ENCODE assay signal across 7 mouse cellular contexts in the genomic region with DNA sequence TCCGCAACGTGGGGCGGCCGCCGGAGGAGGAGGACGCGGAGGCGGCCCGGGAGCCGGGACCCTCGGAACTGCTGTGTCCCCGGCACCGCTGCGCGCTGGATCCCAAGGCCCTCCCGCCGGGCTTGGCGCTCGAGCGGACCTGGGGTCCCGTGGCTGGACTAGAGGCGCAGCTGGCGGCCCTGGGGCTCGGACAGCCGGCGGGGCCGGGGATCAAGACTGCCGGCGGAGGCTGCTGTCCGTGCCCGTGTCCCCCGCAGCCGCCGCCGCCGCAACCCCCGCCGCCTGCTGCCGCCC. TPM values are rescaled to one million over a fixed set of nuclear protein-coding genes. Genes with fewer than 3 reads are reported as not detected.
DNase-seq lines count a peak whose midpoint lies in the region; ATAC-seq and TF ChIP-seq lines count a peak whose summit lies in the region.

No protein-coding gene starts in this region.

- TF ChIP-seq CTCF in cerebellum, adult 2 months (IDR thresholded peaks at IDR 0.05; ENCODE audit: borderline replicate concordance, insufficient read depth, low read depth, low read length) = no peak

- no peaks in the 10 kb centered on the region for H3K9me3 ChIP-seq in forebrain, embryonic 14.5 days (replicated peaks; ENCODE audit: control insufficient read depth, low read length)
- H3K9me3 ChIP-seq in kidney, embryonic 16.5 days (ENCODE audit: low read length) = no peaks in the 10 kb centered on the region
- H3K9me3 ChIP-seq in midbrain, embryonic 10.5 days (replicated peaks) = no peaks in the 10 kb centered on the region

- peaks cover 5% of the 10 kb centered on the region; the same call in 1 of the 2 replicates for H3K4me1 ChIP-seq in cerebellum, adult 2 months (ENCODE audit: control insufficient read depth, insufficient read depth, low read length)
- peaks cover 23% of the 10 kb centered on the region for H3K4me1 ChIP-seq in forebrain, embryonic 14.5 days (ENCODE audit: control insufficient read depth, insufficient read depth, low read length)
- H3K4me1 ChIP-seq in kidney, embryonic 16.5 days (ENCODE audit: insufficient read depth, low read length) = peaks cover 25% of the 10 kb centered on the region
- H3K4me1 ChIP-seq in midbrain, embryonic 10.5 days = peaks cover 35% of the 10 kb centered on the region

- intact Hi-C loops in left cerebral cortex, postnatal 4 days (cut with DNase I) = loop anchor here (5.0 kb wide), 1 partner anchor 40 kb away; no protein-coding TSS in a partner anchor
- intact Hi-C loops in left cerebral cortex, postnatal 10 days (cut with DNase I) = loop anchor here (5.0 kb wide), 1 partner anchor 40 kb away; no protein-coding TSS in a partner anchor

- H3K36me3 ChIP-seq in forebrain, embryonic 14.5 days (ENCODE audit: control insufficient read depth, insufficient read depth, low read length) = no peaks in the 10 kb centered on the region
- no peaks in the 10 kb centered on the region for H3K36me3 ChIP-seq in kidney, embryonic 16.5 days (ENCODE audit: insufficient read depth, low read length)
- 0 out of 2 replicates have a peak, but pooled peaks cover 4% of the 10 kb centered on the region for H3K36me3 ChIP-seq in midbrain, embryonic 10.5 days

- WGBS in cerebellum, adult 2 months = under 1% methylated on average over 39 of the region's 39 CpGs
- WGBS in forebrain, embryonic 14.5 days = 0% methylated on average over 36 of the region's 39 CpGs
- WGBS in kidney, embryonic 16.5 days = 0% methylated on average over 25 of the region's 39 CpGs
- under 1% methylated on average over 38 of the region's 39 CpGs for WGBS in midbrain, embryonic 10.5 days

- no peak; the same call in 1 of the 2 replicates for ATAC-seq in forebrain, embryonic 14.5 days
- peak; percentile 40 for ATAC-seq in kidney, embryonic 16.5 days (ENCODE audit: low FRiP score, low TSS enrichment)

- peak overlapping the region; percentile 86 for H3K4me3 ChIP-seq in cerebellum, adult 2 months (replicated peaks; ENCODE audit: insufficient read depth, low read depth, low read length)
- peak overlapping the region; percentile 70 for H3K4me3 ChIP-seq in forebrain, embryonic 14.5 days (ENCODE audit: low read depth, low read length)
- H3K4me3 ChIP-seq in kidney, embryonic 16.5 days (ENCODE audit: low read length) = peak overlapping the region; percentile 99
- peak overlapping the region; percentile 100 for H3K4me3 ChIP-seq in midbrain, embryonic 10.5 days

- DNase-seq in left cerebral cortex, postnatal 4 days = peak; percentile 47
- DNase-seq in left cerebral cortex, postnatal 10 days (ENCODE audit: extremely low spot score in 1 of 2, low spot score in 2 of 2) = no peak
- peak in 1 of 2 experiments; percentile 53 for DNase-seq in cerebellum, adult 2 months
- DNase-seq in forebrain, embryonic 14.5 days (ENCODE audit: low spot score) = peak; percentile 48
- no peak for DNase-seq in midbrain, embryonic 10.5 days (ENCODE audit: low spot score)
- peak; percentile 31 for DNase-seq in urinary bladder, postnatal 14 days (ENCODE audit: low spot score)

- H3K27me3 ChIP-seq in cerebellum, adult 2 months (ENCODE audit: control insufficient read depth, insufficient read depth, low read length) = no peaks in the 10 kb centered on the region
- H3K27me3 ChIP-seq in forebrain, embryonic 14.5 days (replicated peaks; ENCODE audit: control insufficient read depth, insufficient read depth, low read length) = no peaks in the 10 kb centered on the region
- H3K27me3 ChIP-seq in kidney, embryonic 16.5 days (ENCODE audit: insufficient read depth, low read length) = no peaks in the 10 kb centered on the region
- H3K27me3 ChIP-seq in midbrain, embryonic 10.5 days (ENCODE audit: low read depth, poor library complexity, severe bottlenecking) = no peaks in the 10 kb centered on the region

- H3K27ac ChIP-seq in cerebellum, adult 2 months (ENCODE audit: insufficient read depth, low read length) = peak overlapping the region; percentile 99
- H3K27ac ChIP-seq in forebrain, embryonic 14.5 days (ENCODE audit: low read depth, low read length) = peak overlapping the region; percentile 87
- H3K27ac ChIP-seq in kidney, embryonic 16.5 days (ENCODE audit: low read length) = peak overlapping the region; percentile 85
- peak overlapping the region; percentile 94 for H3K27ac ChIP-seq in midbrain, embryonic 10.5 days (replicated peaks)

- TF ChIP-seq POLR2A in cerebellum, adult 2 months (IDR thresholded peaks at IDR 0.05; ENCODE audit: borderline replicate concordance, insufficient read depth, low read length) = no peak

- peak overlapping the region; percentile 89 for H3K4me2 ChIP-seq in forebrain, embryonic 14.5 days (ENCODE audit: low read length)
- peak overlapping the region; percentile 90 for H3K4me2 ChIP-seq in kidney, embryonic 16.5 days (replicated peaks; ENCODE audit: low read depth, low read length)

- peak overlapping the region; percentile 88 for H3K9ac ChIP-seq in forebrain, embryonic 14.5 days (ENCODE audit: low read length)
- peak overlapping the region; percentile 97 for H3K9ac ChIP-seq in kidney, embryonic 16.5 days (replicated peaks; ENCODE audit: low read length)

RNA-seq across cellular contexts. Expression of a gene that starts 0.2 kb away (rescaled TPM):
- 10 to 100 TPM; 70.6 to 71.8 TPM for total RNA-seq in left cerebral cortex, postnatal 4 days (2021)
- total RNA-seq in left cerebral cortex, postnatal 10 days (2021) = 10 to 100 TPM; 81.0 to 84.7 TPM
- polyA plus RNA-seq in cerebellum, adult 2 months (2012; rRNA removed) = 54.3 and 61.2 TPM in 2 replicates
- polyA plus RNA-seq in forebrain, embryonic 14.5 days (2014; fragmentation: Nextera tagmentation; extraction: Ambion mirVana) = 5.7 and 5.9 TPM in 2 replicates
- 3.4 and 3.5 TPM in 2 replicates for polyA plus RNA-seq in kidney, embryonic 16.5 days (2015; fragmentation: Nextera tagmentation; extraction: Ambion mirVana)
- 3.6 and 4.6 TPM in 2 replicates for polyA plus RNA-seq in midbrain, embryonic 10.5 days (2016; fragmentation: Nextera tagmentation; extraction: Ambion mirVana)

RNA-seq across cellular contexts. Expression of a gene that starts 10.7 kb away (rescaled TPM):
- total RNA-seq in left cerebral cortex, postnatal 4 days (2021) = under 1 TPM; 0.10 to 0.24 TPM
- total RNA-seq in left cerebral cortex, postnatal 10 days (2021) = under 1 TPM; 0.18 to 0.39 TPM
- polyA plus RNA-seq in cerebellum, adult 2 months (2012; rRNA removed) = 0.62 and 0.87 TPM in 2 replicates
- 0.20 and 0.34 TPM in 2 replicates for polyA plus RNA-seq in forebrain, embryonic 14.5 days (2014; fragmentation: Nextera tagmentation; extraction: Ambion mirVana)
- 0.21 and 0.24 TPM in 2 replicates for polyA plus RNA-seq in kidney, embryonic 16.5 days (2015; fragmentation: Nextera tagmentation; extraction: Ambion mirVana)
- polyA plus RNA-seq in midbrain, embryonic 10.5 days (2016; fragmentation: Nextera tagmentation; extraction: Ambion mirVana) = 0.05 and 0.09 TPM in 2 replicates

RNA-seq across cellular contexts. Expression of a gene that starts 47.1 kb away (rescaled TPM):
- 10 to 100 TPM; 22.8 to 23.1 TPM for total RNA-seq in left cerebral cortex, postnatal 4 days (2021)
- total RNA-seq in left cerebral cortex, postnatal 10 days (2021) = 10 to 100 TPM; 20.4 to 23.3 TPM
- 37.8 and 40.6 TPM in 2 replicates for polyA plus RNA-seq in cerebellum, adult 2 months (2012; rRNA removed)
- 42.2 and 43.4 TPM in 2 replicates for polyA plus RNA-seq in forebrain, embryonic 14.5 days (2014; fragmentation: Nextera tagmentation; extraction: Ambion mirVana)
- 56.5 and 59.8 TPM in 2 replicates for polyA plus RNA-seq in kidney, embryonic 16.5 days (2015; fragmentation: Nextera tagmentation; extraction: Ambion mirVana)
- polyA plus RNA-seq in midbrain, embryonic 10.5 days (2016; fragmentation: Nextera tagmentation; extraction: Ambion mirVana) = 61.7 and 69.5 TPM in 2 replicates

RNA-seq across cellular contexts. Expression of a gene that starts 52.7 kb away (rescaled TPM):
- 100 to 1,000 TPM; 107 to 111 TPM for total RNA-seq in left cerebral cortex, postnatal 4 days (2021)
- 10 to 100 TPM; 84.0 to 91.8 TPM for total RNA-seq in left cerebral cortex, postnatal 10 days (2021)
- polyA plus RNA-seq in cerebellum, adult 2 months (2012; rRNA removed) = 68.9 and 77.2 TPM in 2 replicates
- 5.4 and 6.3 TPM in 2 replicates for polyA plus RNA-seq in forebrain, embryonic 14.5 days (2014; fragmentation: Nextera tagmentation; extraction: Ambion mirVana)
- polyA plus RNA-seq in kidney, embryonic 16.5 days (2015; fragmentation: Nextera tagmentation; extraction: Ambion mirVana) = 6.0 and 6.2 TPM in 2 replicates
- 1.9 and 2.3 TPM in 2 replicates for polyA plus RNA-seq in midbrain, embryonic 10.5 days (2016; fragmentation: Nextera tagmentation; extraction: Ambion mirVana)

Comparison
In these comparisons a context has a peak if more than half of its experiments do, and no peak if none do; other contexts are left out.
1. DNase-seq: peak in left cerebral cortex, postnatal 4 days (single experiment), forebrain, embryonic 14.5 days (single experiment) and urinary bladder, postnatal 14 days (single experiment); none in left cerebral cortex, postnatal 10 days (0 of 2) and midbrain, embryonic 10.5 days (single experiment).
2. Peak in every context shown above with its lines, with median percentiles within 50 percentile points of each other: H3K27ac ChIP-seq and H3K4me3 ChIP-seq.